Mouse (Mus musculus) cortical plate, adult 2 months (tissue): Measurements from ENCODE around the gene Olfr767. TPM values are rescaled to one million over a fixed set of nuclear protein-coding genes. Genes with fewer than 3 reads are reported as not detected.
"Not testable (repeated sequence)": the region's sequence is repeated elsewhere in the genome, so short reads cannot be mapped to it uniquely, and the experiment has no call there.

Source experiments
- H3K27ac ChIP-seq: fragments of 200-500 bp; 2 replicates; pipeline ENCODE4 v1.5.1; 2012; ENCODE audit warnings: low read length, control low read depth, inconsistent platforms; ENCODE audit not compliant: insufficient read depth
- H3K4me1 ChIP-seq: fragments of 200-500 bp; 2 replicates; pipeline ENCODE4 v1.6.1; 2011; ENCODE audit warnings: low read length; ENCODE audit not compliant: control insufficient read depth, insufficient read depth
- H3K4me3 ChIP-seq: fragments of 200-500 bp; 2 replicates; pipeline ENCODE4 v1.5.1; 2011; ENCODE audit warnings: mild to moderate bottlenecking, low read length, control low read depth; ENCODE audit not compliant: insufficient read depth
- CTCF ChIP-seq: fragments of 200-500 bp; IDR thresholded peaks from 2 replicates; pipeline ENCODE4 v1.5.1; 2011; ENCODE audit warnings: mild to moderate bottlenecking, control low read depth, low read length; ENCODE audit not compliant: insufficient read depth; ENCODE audit errors: extremely low read depth
- POLR2A ChIP-seq: fragments of 200-500 bp; IDR thresholded peaks from 2 replicates; pipeline ENCODE4 v1.6.1; 2011; ENCODE audit warnings: mild to moderate bottlenecking, low read length, control low read depth; ENCODE audit not compliant: insufficient read depth; ENCODE audit errors: extremely low read depth
- polyA plus RNA-seq: library from polyadenylated mRNA; depleted of rRNA; stranded (reverse); fragments of >200 nt; gene quantifications from 2 replicates; pipeline ENCODE4 v1.2.3, GENCODE M21; 2012; rRNA removed

Gene Olfr767
- polyA plus RNA-seq = not detected in 2 replicates

GRCm38 (mm10) chr10:129082810-129083209 lies at the start of gene Olfr767:
Gene Olfr767 (minus strand): TSS chr10:129082910.
- H3K4me3 ChIP-seq, H3K27ac ChIP-seq, H3K4me1 ChIP-seq: not testable (repeated sequence)

GRCm38 (mm10) chr10:129117761-129118160 lies 35.1 kb upstream of the Olfr767 start, which contains the start of gene Olfr769:
Gene Olfr769 (minus strand): TSS chr10:129117861.
- no peaks in the 10 kb centered on the region for H3K4me1 ChIP-seq
- TF ChIP-seq POLR2A = no peak
- TF ChIP-seq CTCF = no peak
- H3K4me3 ChIP-seq = no peak within 1 kb of the TSS
- no peak within 1 kb of the TSS for H3K27ac ChIP-seq

GRCm38 (mm10) chr10:129115146-129115545 lies 32.4 kb upstream of the Olfr767 start:
- Histone ChIP-seq H3K4me1 (no peaks in the 10 kb centered on the region), H3K27ac (no peak overlapping the region), H3K4me3 (no peak overlapping the region)
- no peak for TF ChIP-seq POLR2A
- no peak for TF ChIP-seq CTCF

- TF ChIP-seq CTCF (no peak), POLR2A (no peak)
- no peak overlapping the region for H3K4me3 ChIP-seq
- H3K27ac ChIP-seq = no peak overlapping the region
- no peaks in the 10 kb centered on the region for H3K4me1 ChIP-seq
These were observed 18.5 kb upstream of the Olfr767 start for GRCm38 (mm10) chr10:129101231-129101630.

- TF ChIP-seq CTCF = no peak
These were observed 16.6 kb upstream of the Olfr767 start, which contains the start of gene Olfr768 for GRCm38 (mm10) chr10:129099275-129099674. Gene Olfr768 (minus strand): TSS chr10:129099375.

GRCm38 (mm10) chr10:129068877-129069276 lies 13.8 kb downstream of the Olfr767 start, which contains the start of gene Olfr766-ps1:
Gene Olfr766-ps1 (minus strand): TSS chr10:129068977.
- no peaks in the 10 kb centered on the region for H3K4me1 ChIP-seq
- no peak within 1 kb of the TSS for H3K4me3 ChIP-seq
- H3K27ac ChIP-seq = no peak within 1 kb of the TSS
- TF ChIP-seq POLR2A (no peak), CTCF (no peak)

More at GRCm38 (mm10) chr10:129099275-129099674, 16.6 kb upstream of the Olfr767 start, which contains the start of gene Olfr768:
- Histone ChIP-seq H3K4me3 (no peak within 1 kb of the TSS), H3K4me1 (no peaks in the 10 kb centered on the region), H3K27ac (no peak within 1 kb of the TSS)

- not testable (repeated sequence) for H3K4me1 ChIP-seq
These were observed 32.8 kb downstream of the Olfr767 start, which contains the start of gene Olfr765 for GRCm38 (mm10) chr10:129049898-129050297. Gene Olfr765 (minus strand): TSS chr10:129049998.

GRCm38 (mm10) chr10:129039796-129040195 lies 42.9 kb downstream of the Olfr767 start, which contains the start of gene Olfr764-ps1:
Gene Olfr764-ps1 (minus strand): TSS chr10:129039896.
- Histone ChIP-seq H3K27ac (no peak within 1 kb of the TSS), H3K4me1 (no peaks in the 10 kb centered on the region), H3K4me3 (no peak within 1 kb of the TSS)
- TF ChIP-seq POLR2A (no peak), CTCF (no peak)

More at GRCm38 (mm10) chr10:129049898-129050297, 32.8 kb downstream of the Olfr767 start, which contains the start of gene Olfr765:
- not testable (repeated sequence) for H3K27ac ChIP-seq, H3K4me3 ChIP-seq

GRCm38 (mm10) chr10:129028343-129028742 lies 54.4 kb downstream of the Olfr767 start:
- Histone ChIP-seq H3K27ac (no peak overlapping the region), H3K4me3 (no peak overlapping the region), H3K4me1 (no peaks in the 10 kb centered on the region)
- no peak for TF ChIP-seq CTCF
- TF ChIP-seq POLR2A = no peak

- Histone ChIP-seq H3K4me3 (no peak overlapping the region), H3K4me1 (no peaks in the 10 kb centered on the region), H3K27ac (no peak overlapping the region)
- TF ChIP-seq POLR2A = no peak
- peak; percentile 64 for TF ChIP-seq CTCF
These were observed 56.6 kb downstream of the Olfr767 start for GRCm38 (mm10) chr10:129026018-129026662.

Other genes starting within 250 kb of the Olfr767 start
- 7.2 TPM in 2 replicates for gene Gdf11, start 191.2 kb downstream of the Olfr767 start, polyA plus RNA-seq
- 76.2 and 79.5 TPM in 2 replicates for gene Cd63, start 181.9 kb downstream of the Olfr767 start, polyA plus RNA-seq
- gene Rdh5, start 160.0 kb downstream of the Olfr767 start, polyA plus RNA-seq = 12.7 and 13.0 TPM in 2 replicates
- gene Bloc1s1, start 158.9 kb downstream of the Olfr767 start, polyA plus RNA-seq = 221 and 224 TPM in 2 replicates
- gene Itga7, start 149.1 kb downstream of the Olfr767 start, polyA plus RNA-seq = 24.3 and 24.9 TPM in 2 replicates
- gene Mettl7b, start 121.9 kb downstream of the Olfr767 start, polyA plus RNA-seq = not detected in 2 replicates
- not detected in 2 replicates for gene Olfr9, start 93.5 kb downstream of the Olfr767 start, polyA plus RNA-seq
- not detected in 2 replicates for gene Olfr763, start 72.1 kb downstream of the Olfr767 start, polyA plus RNA-seq
- not detected in 2 replicates for gene Olfr764-ps1, start 43.0 kb downstream of the Olfr767 start, polyA plus RNA-seq
- gene Olfr765, start 32.9 kb downstream of the Olfr767 start, polyA plus RNA-seq = not detected in 2 replicates
- gene Olfr766-ps1, start 13.9 kb downstream of the Olfr767 start, polyA plus RNA-seq = not detected in 2 replicates
- not detected in 2 replicates for gene Olfr768, start 16.5 kb upstream of the Olfr767 start, polyA plus RNA-seq
- gene Olfr769, start 35.0 kb upstream of the Olfr767 start, polyA plus RNA-seq = not detected in 2 replicates
- gene Olfr770, start 56.1 kb upstream of the Olfr767 start, polyA plus RNA-seq = not detected in 2 replicates
- gene Olfr771, start 81.8 kb upstream of the Olfr767 start, polyA plus RNA-seq = not detected in 2 replicates
- gene Olfr772, start 95.0 kb upstream of the Olfr767 start, polyA plus RNA-seq = not detected in 2 replicates
- not detected in 2 replicates for gene Olfr773, start 104.5 kb upstream of the Olfr767 start, polyA plus RNA-seq
- gene Olfr774, start 153.3 kb upstream of the Olfr767 start, polyA plus RNA-seq = not detected in 2 replicates
- gene Olfr775, start 165.5 kb upstream of the Olfr767 start, polyA plus RNA-seq = not detected in 2 replicates
- gene Olfr776, start 176.2 kb upstream of the Olfr767 start, polyA plus RNA-seq = not detected in 2 replicates
- gene Olfr777, start 188.6 kb upstream of the Olfr767 start, polyA plus RNA-seq = not detected in 2 replicates
- not detected in 2 replicates for gene Olfr780, start 235.2 kb upstream of the Olfr767 start, polyA plus RNA-seq
- not detected in 2 replicates for gene Olfr781, start 245.9 kb upstream of the Olfr767 start, polyA plus RNA-seq